Mouse (Mus musculus) bone marrow, adult 2 months (tissue): ENCODE results near the gene Herpud1. TPM values are rescaled to one million over a fixed set of nuclear protein-coding genes. Genes with fewer than 3 reads are reported as not detected.

Source experiments
- H3K27ac ChIP-seq: fragments of 200-500 bp; 2 replicates; pipeline ENCODE4 v1.5.1; 2012; ENCODE audit warnings: low read depth, mild to moderate bottlenecking, control low read depth, inconsistent platforms, low read length; ENCODE audit not compliant: control insufficient read depth, poor library complexity, insufficient read depth
- H3K4me1 ChIP-seq: fragments of 200-500 bp; 2 replicates; pipeline ENCODE4 v1.6.1; 2011; ENCODE audit warnings: low read length; ENCODE audit not compliant: control insufficient read depth, insufficient read depth
- H3K4me3 ChIP-seq: fragments of 200-500 bp; replicated peaks from 2 replicates; pipeline ENCODE3; 2011; ENCODE audit warnings: mild to moderate bottlenecking, low read depth, low read length, control low read depth; ENCODE audit not compliant: control insufficient read depth
- CTCF ChIP-seq: fragments of 200-500 bp; IDR thresholded peaks from 2 replicates; pipeline ENCODE4 v1.5.1; 2011; ENCODE audit warnings: low read length, control low read depth; ENCODE audit not compliant: control insufficient read depth, insufficient read depth
- POLR2A ChIP-seq: fragments of 200-500 bp; IDR thresholded peaks from 2 replicates; pipeline ENCODE4 v1.6.1; 2011; ENCODE audit warnings: low read depth, mild to moderate bottlenecking, control low read depth, low read length, borderline replicate concordance; ENCODE audit not compliant: control insufficient read depth
- WGBS: fragments of 180-500 bp; shearing (Covaris S2); methylation state at CpG from one replicate; pipeline ENCODE4 v1.1.7; 2018; 5-methylcytosine and 5-hydroxymethylcytosine counted together
- polyA plus RNA-seq: library from polyadenylated mRNA; stranded (reverse); fragments of >200 nt; gene quantifications from 2 replicates; pipeline ENCODE4 v1.2.4, GENCODE M21; 2011; ENCODE audit warnings: low replicate concordance; ENCODE audit not compliant: missing spikeins, insufficient read depth, insufficient read length

Herpud1 gene
- polyA plus RNA-seq, 1 experiment: 69.2 TPM

DNA sequence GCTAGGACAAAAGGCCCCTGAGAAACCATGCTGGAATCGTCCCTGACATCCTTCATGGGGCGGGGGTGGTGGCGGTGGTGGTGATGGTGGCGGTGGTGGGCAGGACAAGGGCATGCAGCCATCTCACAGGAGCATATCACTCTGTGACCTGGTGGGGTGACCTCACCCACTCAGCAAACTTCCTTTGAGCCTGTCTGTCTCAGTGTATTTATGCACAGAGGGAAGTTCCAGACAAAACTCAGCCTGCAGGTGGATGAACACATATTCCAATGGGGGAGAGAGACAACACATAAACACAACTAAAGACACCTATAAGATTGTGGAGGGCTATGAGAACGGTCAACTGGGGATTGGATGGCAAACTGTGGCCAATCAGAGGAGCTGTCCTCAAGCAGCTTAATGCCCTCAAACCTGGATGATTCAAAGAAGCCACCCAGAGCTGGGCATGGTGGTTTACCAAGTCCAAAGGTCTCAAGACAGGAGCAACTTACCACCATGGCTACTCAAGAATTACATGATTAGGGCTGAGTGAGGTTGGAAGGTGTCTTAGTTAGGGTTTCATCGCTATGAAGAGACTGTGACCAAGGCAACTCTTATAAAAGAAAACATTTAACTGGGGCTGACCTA is 21.4 kb upstream of the Herpud1 start:
- 63% methylated on average over 6 of the region's 6 CpGs for WGBS
- TF ChIP-seq POLR2A (no peak), CTCF (no peak)
- H3K4me3 ChIP-seq: no peak overlapping the region
- H3K27ac ChIP-seq: peak overlapping the region; percentile 81; the same call in 1 of the 2 replicates
- H3K4me1 ChIP-seq: peaks cover 20% of the 10 kb centered on the region

GRCm38 (mm10) chr8:94365410-94365981 is 20.7 kb upstream of the Herpud1 start:
- Histone ChIP-seq H3K4me3 (no peak overlapping the region), H3K27ac (peak overlapping the region; percentile 81), H3K4me1 (peaks cover 20% of the 10 kb centered on the region)
- WGBS: 11% methylated on average over 9 of the region's 9 CpGs
- no peak for TF ChIP-seq POLR2A

- 49% methylated on average over 5 of the region's 5 CpGs for WGBS
- no peak for TF ChIP-seq POLR2A
- Histone ChIP-seq H3K4me3 (no peak overlapping the region), H3K4me1 (peaks cover 6% of the 10 kb centered on the region), H3K27ac (peak overlapping the region; percentile 26; the same call in 1 of the 2 replicates)
These were observed 15.4 kb upstream of the Herpud1 start for GRCm38 (mm10) chr8:94370839-94371238.

- WGBS: 24% methylated on average over 6 of the region's 6 CpGs
These were observed 13.2 kb upstream of the Herpud1 start for GRCm38 (mm10) chr8:94372955-94373599.

DNA sequence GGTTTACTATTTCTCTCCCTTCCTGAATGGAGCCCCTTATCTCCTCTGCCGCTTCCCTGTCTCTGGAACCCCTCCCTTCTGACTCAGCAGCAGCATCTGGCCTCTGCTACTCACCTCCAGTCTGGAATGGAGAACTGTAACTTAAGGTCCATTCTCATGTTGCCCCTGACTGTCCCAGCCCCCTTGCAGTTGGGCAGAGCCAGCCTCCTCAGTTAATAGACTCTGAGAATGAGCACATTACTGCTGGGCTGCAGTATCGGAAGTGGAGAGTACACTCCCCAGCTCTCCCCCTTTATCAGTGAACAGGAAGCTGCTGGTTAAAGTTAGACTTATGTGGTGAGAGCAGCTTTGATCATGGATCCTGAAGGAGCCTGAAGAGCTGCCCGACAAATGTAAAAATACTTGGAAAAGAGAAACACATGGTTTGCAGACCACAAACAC is 10.7 kb upstream of the Herpud1 start:
- H3K27ac ChIP-seq: peak overlapping the region; percentile 61
- TF ChIP-seq CTCF: no peak
- no peak for TF ChIP-seq POLR2A
- peak overlapping the region; percentile 34 for H3K4me3 ChIP-seq
- 6% methylated on average over 3 of the region's 3 CpGs for WGBS
- peaks cover 5% of the 10 kb centered on the region for H3K4me1 ChIP-seq

More at GRCm38 (mm10) chr8:94372955-94373599, 13.2 kb upstream of the Herpud1 start:
- peaks cover 6% of the 10 kb centered on the region for H3K4me1 ChIP-seq
- no peak overlapping the region for H3K27ac ChIP-seq
- H3K4me3 ChIP-seq: no peak overlapping the region
- no peak for TF ChIP-seq POLR2A
- TF ChIP-seq CTCF: no peak

- Histone ChIP-seq H3K4me1 (peaks cover 5% of the 10 kb centered on the region), H3K27ac (peak overlapping the region; percentile 67), H3K4me3 (no peak overlapping the region)
- TF ChIP-seq CTCF (no peak), POLR2A (no peak)
- 63% methylated on average over 3 of the region's 3 CpGs for WGBS
These were observed 10.1 kb upstream of the Herpud1 start for GRCm38 (mm10) chr8:94376176-94376575.

- peak overlapping the region; percentile 66; the same call in 1 of the 2 replicates for H3K27ac ChIP-seq
- H3K4me3 ChIP-seq: no peak overlapping the region
- peaks cover 5% of the 10 kb centered on the region for H3K4me1 ChIP-seq
- 78% methylated on average over 2 of the region's 2 CpGs for whole genome bisulfite sequencing
- TF ChIP-seq CTCF (no peak), POLR2A (no peak)
These were observed 9.7 kb upstream of the Herpud1 start for GRCm38 (mm10) chr8:94376580-94376979.

GRCm38 (mm10) chr8:94377031-94377430 is 9.2 kb upstream of the Herpud1 start:
- 57% methylated on average over 4 of the region's 4 CpGs for WGBS
- Histone ChIP-seq H3K4me1 (peaks cover 5% of the 10 kb centered on the region), H3K4me3 (no peak overlapping the region), H3K27ac (peak overlapping the region; percentile 66)
- TF ChIP-seq POLR2A (no peak), CTCF (no peak)
